Mouse (Mus musculus): ENCODE results near the gene Ccl3. TPM values are rescaled to one million over a fixed set of nuclear protein-coding genes. Genes with fewer than 3 reads are reported as not detected.

Ccl3 gene
- total and polyA plus RNA-seq, 3 experiments, result 0.92 TPM; not detected in 2

DNA sequence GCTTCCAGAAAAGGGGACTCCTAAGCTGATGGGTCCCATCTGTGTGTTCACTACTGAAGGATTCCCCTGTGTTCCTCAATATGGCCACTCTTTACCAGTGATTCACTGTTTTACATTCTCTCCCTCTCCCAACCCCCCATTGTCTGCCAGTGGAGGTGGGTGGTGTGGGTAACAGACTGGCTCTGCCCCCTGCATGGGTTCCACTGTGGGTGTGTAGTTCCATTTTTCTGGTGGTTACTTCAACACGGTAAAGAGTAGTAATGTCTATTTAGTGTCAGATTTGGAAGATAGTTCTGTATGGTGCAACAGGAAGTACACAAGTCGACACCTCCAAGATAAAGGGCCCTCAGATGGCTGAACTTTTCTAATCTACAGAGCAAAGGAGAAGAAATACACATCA lies 7.9 kb downstream of the Ccl3 start:
- no peak for DNase-seq
- Histone ChIP-seq H3K27me3 (ENCODE audit: control insufficient read depth, insufficient read depth, low read length) (no peaks in the 10 kb centered on the region), H3K4me3 (no peak overlapping the region), H3K27ac (no peak overlapping the region), H3K79me2 (replicated peaks; ENCODE audit: control insufficient read depth, insufficient read depth, low read length) (no peaks in the 10 kb centered on the region), H3K4me1 (ENCODE audit: control insufficient read depth, insufficient read depth, low read length) (peaks cover 3% of the 10 kb centered on the region), H3K9ac (ENCODE audit: low read depth, low read length) (no peak overlapping the region), H3K36me3 (ENCODE audit: control insufficient read depth, insufficient read depth, low read length) (no peaks in the 10 kb centered on the region; the same call in 1 of the 2 replicates)
- 22% methylated on average over 2 of the region's 2 CpGs for WGBS
- intact Hi-C loops (cut with DNase I), result no loop called here
- no peak for TF ChIP-seq POLR2A (IDR thresholded peaks at IDR 0.05; ENCODE audit: insufficient read depth, low read depth, low read length)
- no peak for TF ChIP-seq CTCF (IDR thresholded peaks at IDR 0.05)
- no peak for TF ChIP-seq EP300 (IDR thresholded peaks at IDR 0.05; ENCODE audit: insufficient read depth, low read depth, low read length)

DNA sequence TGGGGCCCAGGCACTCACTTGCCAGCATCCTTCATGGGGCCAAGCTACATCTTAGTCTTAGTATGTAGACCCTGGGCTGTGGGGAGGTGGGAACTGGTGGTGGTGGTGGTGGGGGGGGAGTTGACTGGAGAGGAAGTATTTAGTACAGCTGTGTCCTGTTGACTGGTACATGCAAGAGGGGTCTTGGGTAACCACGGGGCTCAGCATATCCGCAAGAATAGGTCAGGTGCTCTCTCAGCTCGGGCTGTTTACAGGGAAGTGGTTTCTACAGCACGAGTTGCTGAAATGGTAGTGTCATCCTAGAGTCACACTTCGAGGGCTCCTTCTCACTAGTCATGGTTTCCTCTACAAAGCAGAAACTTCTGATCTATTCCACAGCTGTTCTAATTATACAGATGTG lies 9.0 kb downstream of the Ccl3 start:
- no peak overlapping the region for H3K27ac ChIP-seq
- H3K27me3 ChIP-seq (ENCODE audit: control insufficient read depth, insufficient read depth, low read length), result no peaks in the 10 kb centered on the region
- no peak for DNase-seq
- no peaks in the 10 kb centered on the region; the same call in 1 of the 2 replicates for H3K36me3 ChIP-seq (ENCODE audit: control insufficient read depth, insufficient read depth, low read length)
- no peaks in the 10 kb centered on the region for H3K79me2 ChIP-seq (replicated peaks; ENCODE audit: control insufficient read depth, insufficient read depth, low read length)
- no peak overlapping the region for H3K9ac ChIP-seq (ENCODE audit: low read depth, low read length)
- 67% methylated on average over 5 of the region's 5 CpGs for WGBS
- peaks cover 3% of the 10 kb centered on the region for H3K4me1 ChIP-seq (ENCODE audit: control insufficient read depth, insufficient read depth, low read length)
- intact Hi-C loops (cut with DNase I), result no loop called here
- H3K4me3 ChIP-seq, result no peak overlapping the region
- TF ChIP-seq CTCF (IDR thresholded peaks at IDR 0.05) (no peak), EP300 (IDR thresholded peaks at IDR 0.05; ENCODE audit: insufficient read depth, low read depth, low read length) (no peak)

DNA sequence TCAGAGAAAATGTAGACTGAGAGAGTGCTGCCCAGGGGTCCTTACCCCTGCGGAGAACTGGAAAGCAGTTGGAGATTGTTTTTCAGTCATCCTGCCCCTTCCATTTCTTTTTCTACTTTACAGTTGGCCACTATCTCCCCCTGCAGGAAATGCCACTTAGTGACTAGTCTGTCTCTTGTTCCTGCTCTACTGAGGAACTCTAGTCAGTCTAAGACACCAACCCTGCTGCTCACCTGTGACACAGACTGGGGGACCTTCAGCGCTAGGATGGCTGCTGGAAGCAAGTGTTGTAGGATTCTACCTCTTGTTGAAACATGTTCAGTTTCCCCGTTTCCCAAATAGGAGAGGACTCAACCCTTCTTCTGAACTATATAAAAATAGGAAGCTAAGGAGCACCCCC lies 9.6 kb downstream of the Ccl3 start:
- TF ChIP-seq EP300 (IDR thresholded peaks at IDR 0.05; ENCODE audit: insufficient read depth, low read depth, low read length) (no peak), CTCF (IDR thresholded peaks at IDR 0.05) (peak; percentile 57)
- Histone ChIP-seq H3K27me3 (ENCODE audit: control insufficient read depth, insufficient read depth, low read length) (no peaks in the 10 kb centered on the region), H3K4me3 (no peak overlapping the region), H3K4me1 (ENCODE audit: control insufficient read depth, insufficient read depth, low read length) (peaks cover 3% of the 10 kb centered on the region), H3K27ac (no peak overlapping the region), H3K79me2 (replicated peaks; ENCODE audit: control insufficient read depth, insufficient read depth, low read length) (no peaks in the 10 kb centered on the region), H3K36me3 (ENCODE audit: control insufficient read depth, insufficient read depth, low read length) (no peaks in the 10 kb centered on the region; the same call in 1 of the 2 replicates), H3K9ac (ENCODE audit: low read depth, low read length) (no peak overlapping the region)
- 74% methylated on average over 3 of the region's 3 CpGs for WGBS
- intact Hi-C loops (cut with DNase I), result loop anchor here (10.0 kb wide), 1 partner anchor 95 kb away; no protein-coding TSS in a partner anchor
- no peak for DNase-seq

DNA sequence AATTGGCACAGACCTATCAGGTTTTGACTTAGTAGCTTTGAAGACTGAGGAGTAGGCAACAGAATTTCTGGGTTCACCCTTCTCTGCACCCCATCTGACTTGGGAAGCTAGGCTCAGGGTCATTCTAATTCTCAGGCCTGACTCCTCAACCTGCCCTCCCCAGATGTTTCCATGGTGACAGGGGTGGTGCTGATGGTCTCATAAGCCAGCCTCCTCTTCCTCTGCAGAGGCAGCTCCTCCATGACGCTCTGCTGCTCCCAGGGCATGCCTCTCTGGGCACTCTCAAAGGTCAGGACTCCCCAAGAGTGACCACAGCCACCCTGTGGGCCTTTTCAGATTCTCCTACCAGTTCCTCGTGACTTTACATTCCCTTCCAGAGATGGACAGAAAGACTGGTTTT lies 10.2 kb downstream of the Ccl3 start:
- intact Hi-C loops (cut with DNase I), result loop anchor here (10.0 kb wide), 1 partner anchor 96 kb away; no protein-coding TSS in a partner anchor
- peaks cover 3% of the 10 kb centered on the region for H3K4me1 ChIP-seq (ENCODE audit: control insufficient read depth, insufficient read depth, low read length)

DNA sequence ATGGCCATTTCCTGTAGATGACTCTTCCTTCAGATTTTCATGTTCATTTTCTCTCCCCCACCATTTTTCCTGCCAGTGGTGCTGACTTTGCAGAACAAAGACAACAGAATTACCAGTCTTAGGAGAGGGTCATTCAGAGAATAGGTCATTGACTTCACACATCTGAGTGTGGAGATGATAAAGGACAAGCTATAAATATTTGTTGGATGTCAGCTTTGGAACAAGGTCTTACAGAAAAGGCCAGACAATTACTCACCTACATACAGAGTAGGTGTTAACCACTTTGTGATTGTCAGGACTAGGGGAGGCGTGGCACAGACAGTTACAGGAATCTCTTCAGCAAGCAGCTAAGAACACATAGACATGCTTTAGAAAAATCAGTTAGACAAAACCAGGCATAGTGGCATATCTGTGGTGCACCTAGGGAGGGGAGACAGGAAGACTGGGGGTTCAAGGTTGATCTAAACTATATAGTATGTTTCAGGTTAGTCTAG lies 12.4 kb downstream of the Ccl3 start:
- Histone ChIP-seq H3K9ac (ENCODE audit: low read depth, low read length) (no peak overlapping the region), H3K4me1 (ENCODE audit: control insufficient read depth, insufficient read depth, low read length) (peaks cover 4% of the 10 kb centered on the region), H3K4me3 (no peak overlapping the region), H3K79me2 (replicated peaks; ENCODE audit: control insufficient read depth, insufficient read depth, low read length) (no peaks in the 10 kb centered on the region), H3K27me3 (ENCODE audit: control insufficient read depth, insufficient read depth, low read length) (no peaks in the 10 kb centered on the region), H3K27ac (peak overlapping the region; percentile 15; the same call in 1 of the 2 replicates), H3K36me3 (ENCODE audit: control insufficient read depth, insufficient read depth, low read length) (no peaks in the 10 kb centered on the region; the same call in 1 of the 2 replicates)
- DNase-seq, result no peak
- TF ChIP-seq EP300 (IDR thresholded peaks at IDR 0.05; ENCODE audit: insufficient read depth, low read depth, low read length) (no peak), CTCF (IDR thresholded peaks at IDR 0.05) (no peak), POLR2A (IDR thresholded peaks at IDR 0.05; ENCODE audit: insufficient read depth, low read depth, low read length) (no peak)
- 54% methylated on average over 1 of the region's 1 CpGs for WGBS
- intact Hi-C loops (cut with DNase I), result loop anchor here (10.0 kb wide), 1 partner anchor 98 kb away; no protein-coding TSS in a partner anchor

More for the DNA sequence above, 10.2 kb downstream of the Ccl3 start:
- TF ChIP-seq CTCF (IDR thresholded peaks at IDR 0.05) (no peak), EP300 (IDR thresholded peaks at IDR 0.05; ENCODE audit: insufficient read depth, low read depth, low read length) (no peak), POLR2A (IDR thresholded peaks at IDR 0.05; ENCODE audit: insufficient read depth, low read depth, low read length) (no peak)
- Histone ChIP-seq H3K27me3 (ENCODE audit: control insufficient read depth, insufficient read depth, low read length) (no peaks in the 10 kb centered on the region), H3K36me3 (ENCODE audit: control insufficient read depth, insufficient read depth, low read length) (no peaks in the 10 kb centered on the region; the same call in 1 of the 2 replicates), H3K4me3 (no peak overlapping the region), H3K27ac (no peak overlapping the region), H3K9ac (ENCODE audit: low read depth, low read length) (no peak overlapping the region), H3K79me2 (replicated peaks; ENCODE audit: control insufficient read depth, insufficient read depth, low read length) (no peaks in the 10 kb centered on the region)
- 68% methylated on average over 2 of the region's 2 CpGs for WGBS
- no peak for DNase-seq

DNA sequence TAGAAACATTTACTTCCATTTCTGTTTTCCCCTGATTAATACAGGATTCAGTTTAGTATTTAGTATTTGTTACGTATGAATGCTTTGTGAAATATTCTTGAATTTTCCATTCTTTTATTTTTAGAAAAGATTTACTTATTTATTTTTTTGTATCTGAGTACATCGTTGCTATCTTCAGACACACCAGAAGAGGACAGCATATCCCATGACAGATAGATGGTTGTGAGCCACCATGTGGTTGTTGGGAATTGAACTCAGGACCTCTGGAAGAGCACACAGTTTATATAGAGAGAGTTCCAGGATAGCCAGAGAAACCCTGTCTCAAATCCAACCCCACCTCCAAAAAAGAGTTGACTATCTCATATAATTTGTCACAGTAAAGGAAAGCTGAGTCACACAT lies 14.3 kb downstream of the Ccl3 start:
- WGBS, result 86% methylated on average over 2 of the region's 2 CpGs
- no peak for TF ChIP-seq POLR2A (IDR thresholded peaks at IDR 0.05; ENCODE audit: insufficient read depth, low read depth, low read length)
- no peak for TF ChIP-seq EP300 (IDR thresholded peaks at IDR 0.05; ENCODE audit: insufficient read depth, low read depth, low read length)
- no peak for TF ChIP-seq CTCF (IDR thresholded peaks at IDR 0.05)
- Histone ChIP-seq H3K36me3 (ENCODE audit: control insufficient read depth, insufficient read depth, low read length) (no peaks in the 10 kb centered on the region; the same call in 1 of the 2 replicates), H3K4me3 (no peak overlapping the region), H3K27me3 (ENCODE audit: control insufficient read depth, insufficient read depth, low read length) (no peaks in the 10 kb centered on the region), H3K4me1 (ENCODE audit: control insufficient read depth, insufficient read depth, low read length) (peaks cover 4% of the 10 kb centered on the region), H3K27ac (no peak overlapping the region), H3K9ac (ENCODE audit: low read depth, low read length) (no peak overlapping the region), H3K79me2 (replicated peaks; ENCODE audit: control insufficient read depth, insufficient read depth, low read length) (no peaks in the 10 kb centered on the region)
- intact Hi-C loops (cut with DNase I), result loop anchor here (5.0 to 10.0 kb wide), 2 partner anchors 78 to 100 kb away; no protein-coding TSS in a partner anchor
- DNase-seq, result no peak

Measured in heart, adult 2 months (tissue).